Mouse (Mus musculus) fat pad, adult 2 months (tissue): Measurements from ENCODE around the gene Vmn1r48.
"Not testable (repeated sequence)": the region's sequence is repeated elsewhere in the genome, so short reads cannot be mapped to it uniquely, and the experiment has no call there.

ENCODE experiments used
- DNase-seq: peaks from one replicate; pipeline ENCODE4 v3.0.0-alpha.2; 2011; ENCODE audit warnings: low read depth, low spot score; ENCODE audit errors: extremely low read depth

The Vmn1r48 gene

GRCm38 (mm10) chr6:90036741-90037140 lies at the start of gene Vmn1r48:
Gene Vmn1r48 (minus strand): TSS chr6:90036841.
- not testable (repeated sequence) for DNase-seq

- no peak for DNase-seq
Measured at GRCm38 (mm10) chr6:90078406-90078805, 41.8 kb upstream of the Vmn1r48 start, which contains the start of gene Vmn1r49. Gene Vmn1r49 (minus strand): TSS chr6:90078506.

DNA sequence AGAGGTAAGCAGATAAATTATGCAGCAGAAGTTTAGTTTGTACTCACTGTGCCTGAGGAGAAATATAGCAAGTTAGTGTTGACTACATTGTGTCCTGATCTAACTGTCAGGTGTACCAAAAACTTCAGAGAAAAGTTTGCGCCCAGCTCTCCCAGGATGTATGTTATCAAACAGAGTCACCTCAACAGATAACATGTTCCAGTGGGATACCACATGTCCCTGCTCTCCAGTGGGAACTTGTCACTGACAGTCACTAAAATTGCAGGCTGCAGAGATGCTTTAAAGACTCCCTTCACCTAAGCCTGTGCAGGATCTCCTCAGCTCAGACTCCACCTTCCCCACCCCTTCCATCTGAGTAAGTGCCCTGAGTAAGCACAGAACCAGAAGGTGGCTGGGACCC lies 20.8 kb downstream of the Vmn1r48 start, which contains the start of gene Vmn1r47:
Vmn1r47 (plus strand) TSS at position 301 of the 400 bp plus-strand sequence.
- not testable (repeated sequence) for DNase-seq

- DNase-seq = no peak
Measured at GRCm38 (mm10) chr6:89985989-89986388, 50.7 kb downstream of the Vmn1r48 start.
